Mouse (Mus musculus) CH12.LX (cell line): ENCODE measurements at regions not wholly inside any gene's neighbourhood (a gene's known extent, or its start where the extent isn't known, plus 50 kb on each side); places are given as distances from the start of the nearest gene placed in this dataset.

ENCODE experiments used
- DNase-seq: peaks from one replicate; pipeline ENCODE4 v3.0.0-alpha.2; 2013; ENCODE audit errors: extremely low read depth
- H3K27ac ChIP-seq: 2 replicates; pipeline ENCODE4 v1.5.1; 2012; ENCODE audit warnings: low read depth, mild to moderate bottlenecking, control low read depth, moderate library complexity; ENCODE audit not compliant: insufficient read depth
- H3K27me3 ChIP-seq: replicated peaks from 2 replicates; pipeline ENCODE3; 2012; ENCODE audit warnings: inconsistent platforms
- H3K36me3 ChIP-seq, 2 experiments: replicated peaks in 1 of 2; 2 replicates each; pipeline versions ENCODE3 to v1.6.1; 2012; ENCODE audit warnings: inconsistent platforms in 1 of 2, low read length in 1 of 2, mild to moderate bottlenecking in 1 of 2, mixed read lengths in 1 of 2, moderate library complexity in 1 of 2; ENCODE audit not compliant: control insufficient read depth in 1 of 2, insufficient read depth in 1 of 2
- H3K4me1 ChIP-seq, 2 experiments: 2 replicates each; pipeline ENCODE4 v1.6.1; 2012; ENCODE audit warnings: inconsistent platforms in 1 of 2, moderate library complexity in 1 of 2; ENCODE audit not compliant: insufficient read depth in 2 of 2, control insufficient read depth in 1 of 2
- H3K4me2 ChIP-seq: 2 replicates; pipeline ENCODE4 v1.6.1; 2012; ENCODE audit warnings: low read depth, mild to moderate bottlenecking, control low read depth; ENCODE audit not compliant: poor library complexity, insufficient read depth, severe bottlenecking
- H3K4me3 ChIP-seq, 3 experiments: fragments of 150-350 bp in 1 of 3; sonication (generic) in 1 of 3; replicated peaks in 1 of 3; 2 replicates each; pipeline versions ENCODE3 to v1.5.1; 2011 to 2012; ENCODE audit warnings: low read depth in 2 of 3, low read length in 2 of 3, mild to moderate bottlenecking in 2 of 3, moderate library complexity in 2 of 3, control low read depth in 1 of 3, improper control_type of control experiment in 1 of 3, inconsistent platforms in 1 of 3, mixed read lengths in 1 of 3; ENCODE audit not compliant: poor library complexity in 1 of 3
- H3K79me2 ChIP-seq: replicated peaks from 2 replicates; pipeline ENCODE4 v1.6.1; 2012; ENCODE audit warnings: mild to moderate bottlenecking, moderate library complexity; ENCODE audit not compliant: control insufficient read depth, poor library complexity, insufficient read depth, severe bottlenecking; ENCODE audit errors: extremely low read depth
- H3K9ac ChIP-seq: 2 replicates; pipeline ENCODE4 v1.6.1; 2012; ENCODE audit warnings: low read depth, mild to moderate bottlenecking, control low read depth, moderate library complexity; ENCODE audit not compliant: insufficient read depth
- H3K9me3 ChIP-seq: replicated peaks from 2 replicates; pipeline ENCODE3; 2012; ENCODE audit warnings: low read length, inconsistent platforms, mixed read lengths
- CTCF ChIP-seq, 2 experiments: IDR thresholded peaks in 1 of 2; conservative IDR thresholded peaks in 1 of 2; 2 replicates each; pipeline ENCODE4 v1.5.1; 2011 to 2012; ENCODE audit warnings: low read depth in 2 of 2, low read length in 2 of 2, improper control_type of control experiment in 1 of 2, inconsistent platforms in 1 of 2, mild to moderate bottlenecking in 1 of 2, moderate library complexity in 1 of 2
- ELF1 ChIP-seq: IDR thresholded peaks from 2 replicates; pipeline ENCODE4 v1.6.1; 2014; ENCODE audit warnings: low read depth, mild to moderate bottlenecking, inconsistent platforms, low read length, improper control_type of control experiment
- ETS1 ChIP-seq: conservative IDR thresholded peaks from 2 replicates; pipeline ENCODE4 v1.6.1; 2012; ENCODE audit warnings: low read depth, mild to moderate bottlenecking, inconsistent platforms, low read length, improper control_type of control experiment, moderate library complexity
- JUND ChIP-seq: conservative IDR thresholded peaks from 2 replicates; pipeline ENCODE4 v1.6.1; 2011; ENCODE audit warnings: low read depth, low read length, improper control_type of control experiment
- KAT2A ChIP-seq: IDR thresholded peaks from 2 replicates; pipeline ENCODE4 v1.6.1; 2012; ENCODE audit warnings: low read length, improper control_type of control experiment, inconsistent platforms; ENCODE audit not compliant: insufficient replicate concordance
- MAFK ChIP-seq: IDR thresholded peaks from 2 replicates; pipeline ENCODE4 v1.6.1; 2011; ENCODE audit warnings: low read length, improper control_type of control experiment; ENCODE audit not compliant: insufficient replicate concordance
- MAX ChIP-seq: IDR thresholded peaks from 2 replicates; pipeline ENCODE4 v1.6.1; 2011; ENCODE audit warnings: low read length, improper control_type of control experiment
- MEF2A ChIP-seq: IDR thresholded peaks from 2 replicates; pipeline ENCODE4 v1.6.1; 2014; ENCODE audit warnings: low read depth, mild to moderate bottlenecking, inconsistent platforms, low read length, improper control_type of control experiment, borderline replicate concordance
- MYC ChIP-seq: IDR thresholded peaks from 2 replicates; pipeline ENCODE4 v1.6.1; 2011; ENCODE audit warnings: low read depth, mild to moderate bottlenecking, improper control_type of control experiment, low read length
- POLR2AphosphoS2 ChIP-seq: IDR thresholded peaks from 2 replicates; pipeline ENCODE4 v1.6.1; 2011; ENCODE audit warnings: low read depth, low read length, improper control_type of control experiment
- RAD21 ChIP-seq: IDR thresholded peaks from 2 replicates; pipeline ENCODE4 v1.6.1; 2011; ENCODE audit warnings: low read depth, mild to moderate bottlenecking, low read length, improper control_type of control experiment, moderate library complexity
- SMC3 ChIP-seq: IDR thresholded peaks from 2 replicates; pipeline ENCODE4 v1.6.1; 2011; ENCODE audit warnings: low read depth, low read length, improper control_type of control experiment
- UBTF ChIP-seq: IDR thresholded peaks from 2 replicates; pipeline ENCODE4 v1.6.1; 2012; ENCODE audit warnings: low read depth, mild to moderate bottlenecking, inconsistent platforms, low read length, improper control_type of control experiment, moderate library complexity
- ZC3H11A ChIP-seq: IDR thresholded peaks from 2 replicates; pipeline ENCODE4 v1.6.1; 2012; ENCODE audit warnings: low read depth, mild to moderate bottlenecking, inconsistent platforms, low read length, improper control_type of control experiment
- ZKSCAN1 ChIP-seq: IDR thresholded peaks from 2 replicates; pipeline ENCODE4 v1.6.1; 2012; ENCODE audit warnings: low read depth, inconsistent platforms, low read length, improper control_type of control experiment, borderline replicate concordance
- ZMIZ1 ChIP-seq: IDR thresholded peaks from 2 replicates; pipeline ENCODE4 v1.6.1; 2012; ENCODE audit warnings: low read depth, mild to moderate bottlenecking, inconsistent platforms, low read length, improper control_type of control experiment
- ZNF384 ChIP-seq: IDR thresholded peaks from 2 replicates; pipeline ENCODE4 v1.6.1; 2012; ENCODE audit warnings: low read depth, low read length, improper control_type of control experiment, inconsistent platforms
- dilution Hi-C: fragments of 300-500 bp; cut with MboI; formaldehyde crosslinking; loops from 2 replicates; pipeline ENCODE4 v1.14.3; 2020; ENCODE audit warnings: low sequenced_read_pairs; ENCODE audit not compliant: extremely low pct_unique_long_range_greater_than_20kb, extremely low pct_ligation_motif_present
- in situ Hi-C: fragments of 300-500 bp; cut with MboI; formaldehyde crosslinking; loops from 3 replicates; pipeline ENCODE4 v1.14.3; 2019; ENCODE audit warnings: low sequenced_read_pairs, low pct_ligation_motif_present, low pct_unique_long_range_greater_than_20kb, mixed read lengths

GRCm38 (mm10) chr13:69420166-69420565 is 113.4 kb upstream of the Nsun2 start:
- dilution Hi-C loops (no loop called here), in situ Hi-C loops (no loop called here)
- H3K4me1 ChIP-seq: no peaks in the 10 kb centered on the region
- H3K27me3 ChIP-seq: no peaks in the 10 kb centered on the region
- H3K4me2 ChIP-seq: no peak overlapping the region
- no peak for TF ChIP-seq ZKSCAN1
- TF ChIP-seq RAD21: no peak
- H3K79me2 ChIP-seq: no peaks in the 10 kb centered on the region
- no peak overlapping the region for H3K9ac ChIP-seq
- no peak overlapping the region for H3K27ac ChIP-seq
- H3K4me3 ChIP-seq: no peak overlapping the region
- no peak for DNase-seq
- peaks cover 0 to 2% of the 10 kb centered on the region in 2 experiments for H3K36me3 ChIP-seq
- peaks cover 11% of the 10 kb centered on the region for H3K9me3 ChIP-seq

- dilution Hi-C loops: no loop called here
- no peaks in the 10 kb centered on the region for H3K36me3 ChIP-seq
- no peaks in the 10 kb centered on the region for H3K4me1 ChIP-seq
- peaks cover 6% of the 10 kb centered on the region for H3K9me3 ChIP-seq
- H3K4me3 ChIP-seq: no peak overlapping the region
- no peak for DNase-seq
- H3K9ac ChIP-seq: no peak overlapping the region
- TF ChIP-seq ZMIZ1 (no peak), KAT2A (no peak), UBTF (no peak), POLR2AphosphoS2 (no peak), ETS1 (no peak), MEF2A (no peak), SMC3 (no peak), CTCF (conservative IDR thresholded peaks at IDR 0.05 in 1 of 2, IDR thresholded peaks at IDR 0.05 in 1 of 2; ENCODE audit: low read depth in 2 of 2, low read length in 2 of 2) (no peak), MAFK (no peak), ZNF384 (no peak), MAX (no peak), JUND (no peak), MYC (no peak), ELF1 (no peak), ZC3H11A (no peak)
- H3K79me2 ChIP-seq: no peaks in the 10 kb centered on the region
- H3K4me2 ChIP-seq: no peak overlapping the region
- in situ Hi-C loops: no loop called here
- H3K27ac ChIP-seq: no peak overlapping the region
- H3K27me3 ChIP-seq: no peaks in the 10 kb centered on the region
Measured at GRCm38 (mm10) chr13:69421966-69422365, 111.6 kb upstream of the Nsun2 start.
